Mouse (Mus musculus) liver, adult (tissue): ENCODE results near the gene Nol7.
A peak's percentile ranks its signal among the peaks of the same experiment; 100 is the strongest.

Experiments
- GATA4 ChIP-seq: IDR thresholded peaks from 2 replicates; pipeline ENCODE4 v1.6.1; 2014; ENCODE audit warnings: mild to moderate bottlenecking, low read length; ENCODE audit not compliant: insufficient replicate concordance

Gene Nol7

GRCm38 (mm10) chr13:43398297-43399080 is at the start of gene Nol7:
Gene Nol7 (plus strand): TSS chr13:43398390.
- no peak for TF ChIP-seq GATA4

- peak; percentile 42; the same call in 1 of the 2 replicates for TF ChIP-seq GATA4
Measured at GRCm38 (mm10) chr13:43349376-43349775, 48.8 kb upstream of the Nol7 start.

GRCm38 (mm10) chr13:43350489-43351169 is 47.6 kb upstream of the Nol7 start:
- peak; percentile 93; the same call in 1 of the 2 replicates for TF ChIP-seq GATA4

GRCm38 (mm10) chr13:43353356-43353755 is 44.8 kb upstream of the Nol7 start:
- no peak for TF ChIP-seq GATA4

GRCm38 (mm10) chr13:43354362-43354761 is 43.8 kb upstream of the Nol7 start:
- TF ChIP-seq GATA4 = no peak

GRCm38 (mm10) chr13:43356346-43357125 is 41.7 kb upstream of the Nol7 start:
- TF ChIP-seq GATA4 = no peak

GRCm38 (mm10) chr13:43360534-43360933 is 37.7 kb upstream of the Nol7 start:
- TF ChIP-seq GATA4 = no peak

- TF ChIP-seq GATA4 = no peak
Measured at GRCm38 (mm10) chr13:43362353-43362752, 35.8 kb upstream of the Nol7 start.

GRCm38 (mm10) chr13:43364985-43365824 is 33.0 kb upstream of the Nol7 start, which contains the start of gene Sirt5:
Gene Sirt5 (plus strand): TSS chr13:43365496.
- no peak; the same call in 1 of the 2 replicates for TF ChIP-seq GATA4

- TF ChIP-seq GATA4 = no peak; the same call in 1 of the 2 replicates
Measured at GRCm38 (mm10) chr13:43365825-43366184, 32.4 kb upstream of the Nol7 start.

GRCm38 (mm10) chr13:43370063-43370462 is 28.1 kb upstream of the Nol7 start:
- TF ChIP-seq GATA4 = peak; percentile 61; the same call in 1 of the 2 replicates

- no peak for TF ChIP-seq GATA4
Measured at GRCm38 (mm10) chr13:43372892-43373291, 25.3 kb upstream of the Nol7 start.

GRCm38 (mm10) chr13:43374205-43374604 is 24.0 kb upstream of the Nol7 start:
- TF ChIP-seq GATA4 = no peak

GRCm38 (mm10) chr13:43374918-43375432 is 23.2 kb upstream of the Nol7 start:
- peak; percentile 67; the same call in 1 of the 2 replicates for TF ChIP-seq GATA4
